Mouse (Mus musculus) MEL-GATA-1-ER (cell line): Measurements from ENCODE around the gene Nol10.
"Not testable (repeated sequence)": the region's sequence is repeated elsewhere in the genome, so short reads cannot be mapped to it uniquely, and the experiment has no call there.

Source experiments
- DNase-seq: peaks from one replicate; pipeline ENCODE4 v3.0.0-alpha.2; 2012; ENCODE audit warnings: low read depth; ENCODE audit errors: extremely low read depth

Gene Nol10

GRCm38 (mm10) chr12:17453918-17454317, 105.7 kb downstream of the Nol10 start:
- DNase-seq = no peak

DNA sequence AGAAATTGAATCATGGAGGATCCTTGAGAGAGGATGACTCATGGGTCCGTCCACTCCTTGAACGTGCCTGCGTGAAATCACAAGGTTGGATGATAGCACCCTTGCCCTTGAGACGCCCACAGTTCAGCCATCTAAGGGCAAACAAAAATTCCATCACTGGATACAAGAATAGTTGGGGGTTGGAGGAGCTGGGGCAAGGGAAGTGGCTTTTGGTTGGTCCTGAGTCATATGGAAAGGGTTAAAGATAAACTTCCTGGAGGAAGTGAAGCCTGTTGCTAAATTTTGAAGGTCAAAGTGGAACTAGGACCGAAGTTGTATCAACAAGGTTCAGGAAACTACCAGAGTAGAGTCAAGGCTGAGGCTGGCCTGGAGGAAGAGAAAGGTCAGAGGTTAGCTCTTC, 106.8 kb downstream of the Nol10 start:
- DNase-seq = no peak

DNA sequence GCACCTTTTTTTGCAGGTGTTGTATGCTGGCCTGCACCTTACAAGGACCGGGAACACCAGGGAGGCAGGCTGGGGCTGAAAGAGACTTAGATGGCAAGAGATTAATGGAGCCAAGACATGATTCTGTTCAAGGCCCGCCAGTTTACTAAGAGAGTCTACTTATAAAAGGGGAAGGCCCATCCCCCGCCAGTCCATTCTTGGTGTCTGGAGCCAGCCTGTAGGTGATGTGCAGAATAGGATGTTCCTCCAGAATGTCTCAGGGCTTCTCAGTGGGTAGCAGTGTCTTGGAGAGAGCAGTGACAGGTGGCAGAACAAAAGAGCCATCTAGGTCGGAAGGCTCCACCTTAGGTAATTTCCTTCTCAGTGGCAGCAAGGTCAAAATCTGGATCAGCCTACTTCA, 111.0 kb downstream of the Nol10 start:
- not testable (repeated sequence) for DNase-seq

DNA sequence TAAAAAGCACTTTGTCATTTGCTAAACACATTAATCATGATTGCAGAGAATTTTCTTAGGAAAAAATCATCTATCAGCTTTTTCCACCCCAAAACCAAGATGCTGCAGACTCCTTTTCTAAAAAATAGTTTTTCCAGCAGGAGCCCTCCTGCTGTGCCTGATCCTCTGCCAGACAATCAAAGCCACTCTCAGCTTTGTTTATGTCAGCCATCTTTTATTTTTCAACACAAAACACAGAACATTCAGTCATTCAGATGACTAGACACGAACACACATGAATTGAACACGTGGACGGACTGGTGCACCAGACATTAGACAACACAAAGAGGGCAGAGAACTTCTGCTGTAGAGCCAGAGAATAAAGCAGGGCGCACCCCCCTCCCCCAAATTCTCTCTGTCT, 115.4 kb downstream of the Nol10 start:
- no peak for DNase-seq

- not testable (repeated sequence) for DNase-seq
Observed at GRCm38 (mm10) chr12:17464550-17464949, 116.3 kb downstream of the Nol10 start.

DNA sequence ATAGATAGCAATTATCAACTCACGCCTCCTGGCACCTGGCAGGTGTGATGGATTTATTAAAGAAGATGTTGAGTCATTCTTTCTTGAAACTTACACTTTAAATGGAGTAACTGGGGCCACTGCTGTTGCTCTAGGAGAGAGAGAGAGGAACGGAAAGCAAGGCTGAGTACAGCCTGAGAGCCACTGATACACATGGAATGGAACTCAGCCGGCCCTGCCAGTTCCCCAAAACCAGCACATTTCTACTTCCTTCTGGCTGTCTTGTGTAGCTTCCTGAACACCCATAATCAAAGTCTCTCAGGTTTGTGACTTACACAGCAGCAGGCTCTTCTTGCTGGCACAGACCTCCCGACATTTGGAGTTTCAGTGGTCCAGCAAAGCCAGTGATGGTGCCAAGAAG, 118.5 kb downstream of the Nol10 start:
- no peak for DNase-seq

DNA sequence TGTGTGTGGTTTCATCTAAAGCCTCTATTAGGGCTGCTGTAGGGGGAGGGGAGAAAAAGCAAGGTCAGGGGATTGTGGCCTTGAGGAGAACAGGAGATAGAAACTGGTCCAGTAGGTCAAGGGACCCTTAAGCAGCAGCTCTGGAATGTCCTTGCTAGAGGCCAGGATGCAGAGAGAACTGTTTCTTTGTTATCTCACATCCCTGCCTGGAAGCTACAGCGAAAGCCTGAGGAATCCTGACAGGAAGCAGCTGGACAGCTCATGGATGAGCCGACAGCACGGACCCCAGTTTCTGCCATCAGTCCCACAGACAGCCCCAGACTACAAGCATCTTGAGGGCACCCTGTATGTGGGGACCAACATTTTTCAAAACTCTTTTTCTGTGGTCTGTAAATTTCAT, 120.1 kb downstream of the Nol10 start:
- no peak for DNase-seq

GRCm38 (mm10) chr12:17469869-17470268, 121.6 kb downstream of the Nol10 start:
- no peak for DNase-seq

- not testable (repeated sequence) for DNase-seq
Observed at GRCm38 (mm10) chr12:17470528-17470927, 122.3 kb downstream of the Nol10 start.

DNA sequence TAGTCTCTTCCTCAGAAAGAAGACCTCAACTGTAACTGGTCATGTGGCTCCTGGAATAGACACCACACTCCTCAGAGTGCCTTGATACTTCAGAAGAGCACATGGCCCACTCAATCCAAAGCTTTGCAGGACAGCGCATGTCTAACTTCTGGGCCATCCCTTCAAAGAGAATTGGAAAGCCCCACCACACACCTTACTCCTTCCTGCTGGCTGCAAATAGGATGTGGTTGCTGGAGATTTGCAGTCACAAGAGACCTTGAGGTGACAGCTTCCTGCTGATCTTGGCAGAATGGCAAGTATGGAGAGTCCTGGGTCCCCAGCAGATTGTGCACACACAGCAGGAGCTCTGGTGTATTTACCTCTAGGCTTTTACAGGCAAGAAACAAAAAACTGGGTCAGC, 123.1 kb downstream of the Nol10 start:
- DNase-seq = no peak

DNA sequence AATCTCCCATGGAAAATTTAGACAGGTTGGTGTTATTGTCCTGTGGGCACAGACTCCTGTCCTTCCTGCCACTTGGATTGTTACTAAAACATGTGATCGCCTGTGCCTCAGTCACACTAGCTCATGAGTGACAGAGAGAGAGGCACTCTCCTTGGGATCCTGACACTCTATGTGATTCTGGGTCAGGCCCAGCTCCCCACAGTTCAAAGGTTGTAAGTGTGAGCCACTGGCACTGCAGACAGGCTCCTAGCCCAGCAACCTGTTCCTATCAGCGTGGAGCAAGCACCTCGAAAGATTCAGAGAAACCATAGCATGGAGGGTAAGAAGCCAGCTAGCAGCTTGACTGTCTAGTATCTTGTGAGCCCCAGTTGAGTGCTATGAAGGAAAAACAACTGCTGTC, 124.9 kb downstream of the Nol10 start:
- no peak for DNase-seq

GRCm38 (mm10) chr12:17473862-17474261, 125.6 kb downstream of the Nol10 start:
- no peak for DNase-seq

DNA sequence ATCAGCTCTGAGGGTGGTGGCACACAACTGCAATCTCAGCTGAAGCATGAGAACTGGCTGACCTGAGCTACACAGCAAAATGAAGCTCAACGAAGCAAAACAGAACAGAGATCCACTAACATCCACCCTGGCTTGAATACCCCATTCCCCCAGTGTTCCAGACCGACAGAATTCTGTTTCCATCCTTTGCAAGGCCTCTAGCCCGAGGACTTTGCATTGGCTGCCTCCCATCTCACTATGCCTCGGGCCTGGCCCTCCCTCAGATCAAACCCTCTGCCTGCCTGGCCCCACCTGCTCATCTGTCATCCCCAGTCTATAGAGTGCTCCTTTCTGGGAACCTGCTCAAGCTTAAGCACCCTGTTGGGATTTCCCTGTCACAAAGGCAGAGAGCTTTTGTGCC, 126.4 kb downstream of the Nol10 start:
- DNase-seq = no peak

- no peak for DNase-seq
Observed at GRCm38 (mm10) chr12:17475146-17475545, 126.9 kb downstream of the Nol10 start.

DNA sequence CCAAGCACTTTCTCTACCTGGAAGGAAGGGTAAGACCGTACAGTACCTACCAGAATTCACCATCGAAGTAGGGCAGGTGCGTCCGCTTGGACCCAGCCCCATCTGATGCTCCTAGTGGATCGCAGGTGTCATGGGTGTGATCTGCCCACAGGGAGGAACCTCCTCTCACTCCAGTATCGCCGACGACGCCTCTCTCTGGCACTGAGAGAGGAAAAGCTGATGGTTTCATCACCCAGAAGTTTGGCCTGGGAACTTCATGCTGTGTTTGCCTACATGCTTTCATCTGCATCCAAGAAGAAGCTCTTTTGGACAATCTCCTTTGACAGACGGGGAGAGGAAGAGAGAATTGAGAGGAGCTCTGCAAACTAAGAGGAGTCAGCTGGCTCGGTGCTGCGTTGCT, 129.9 kb downstream of the Nol10 start:
- DNase-seq = no peak

DNA sequence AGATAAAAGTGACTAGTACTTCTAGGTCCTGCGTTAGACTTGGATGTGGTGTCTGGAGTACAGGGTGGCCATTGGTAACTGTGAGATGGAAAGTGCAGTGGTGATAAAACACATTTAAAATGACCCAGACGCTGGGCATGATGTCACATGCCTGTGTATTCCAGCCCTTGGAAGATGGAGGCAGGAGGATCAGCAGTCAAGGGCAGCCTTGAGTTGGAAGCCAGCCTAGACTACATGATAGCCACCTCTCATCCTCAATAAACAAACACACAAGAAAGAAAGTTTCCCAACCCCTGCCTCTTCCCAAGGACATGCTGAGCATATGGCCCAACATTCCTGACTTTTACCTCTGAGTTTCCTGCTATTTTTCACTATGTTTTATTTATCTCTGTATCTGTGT, 130.6 kb downstream of the Nol10 start:
- no peak for DNase-seq
